Comparison of ENCODE assay signal across 8 mouse cellular contexts in the genomic region with DNA sequence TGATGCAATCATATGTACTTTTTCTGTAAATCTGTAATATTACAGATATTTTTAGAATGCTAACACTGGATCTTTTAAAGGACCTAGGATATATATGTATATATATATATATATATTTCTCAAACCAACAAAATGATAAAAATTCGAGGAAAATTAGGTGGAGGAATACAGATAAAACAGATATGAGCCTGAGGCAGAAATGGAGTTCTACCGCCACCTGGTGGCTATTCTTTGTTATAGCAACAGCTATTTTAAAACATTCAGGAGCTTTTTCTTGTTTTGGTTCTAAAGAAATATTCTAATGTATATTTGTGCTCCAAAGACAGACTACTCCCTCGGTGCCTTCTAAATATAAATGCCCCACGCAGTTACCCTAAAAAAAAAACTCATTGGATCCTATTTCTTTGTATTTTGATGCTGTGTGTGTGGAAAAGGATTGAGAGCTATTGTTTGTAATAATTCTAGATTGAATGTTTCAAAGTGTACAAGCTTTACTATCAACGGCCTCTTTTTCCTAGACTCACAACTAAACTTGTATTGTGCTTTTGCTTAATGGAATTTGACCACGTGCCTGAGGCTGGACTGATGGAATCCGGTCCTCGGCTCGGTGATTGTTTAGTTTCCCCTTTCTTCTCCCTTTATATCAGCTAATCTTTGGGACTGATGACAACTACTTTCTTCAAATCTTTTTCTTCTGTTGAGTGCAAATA. TPM values are rescaled to one million over a fixed set of nuclear protein-coding genes. Genes with fewer than 3 reads are reported as not detected.
DNase-seq lines count a peak whose midpoint lies in the region; ATAC-seq and TF ChIP-seq lines count a peak whose summit lies in the region.

No protein-coding gene starts in this region.

- no peak overlapping the region for H3K9ac ChIP-seq in liver, postnatal 0 days (replicated peaks)
- no peak overlapping the region for H3K9ac ChIP-seq in liver, embryonic 11.5 days (ENCODE audit: low read depth, low read length)

- no peak for ATAC-seq in liver, postnatal 0 days
- ATAC-seq in liver, embryonic 11.5 days (replicated peaks; ENCODE audit: low FRiP score) = no peak
- peak; percentile 74 for ATAC-seq in common myeloid progenitor, adult 5-6 weeks (replicated peaks; ENCODE audit: low read depth, poor library complexity, severe bottlenecking)

- no peaks in the 10 kb centered on the region for H3K27me3 ChIP-seq in liver, postnatal 0 days (ENCODE audit: insufficient read depth, low read length)
- no peaks in the 10 kb centered on the region for H3K27me3 ChIP-seq in liver, embryonic 11.5 days (replicated peaks; ENCODE audit: control insufficient read depth, insufficient read depth, low read length)
- H3K27me3 ChIP-seq in heart, embryonic 10.5 days (ENCODE audit: insufficient read depth, poor library complexity, severe bottlenecking) = no peaks in the 10 kb centered on the region

- peak; percentile 72 for TF ChIP-seq CTCF in liver, postnatal 0 days (IDR thresholded peaks at IDR 0.05; ENCODE audit: low read depth)

- H3K4me3 ChIP-seq in liver, postnatal 0 days (ENCODE audit: low read depth, low read length) = no peak overlapping the region
- no peak overlapping the region for H3K4me3 ChIP-seq in liver, embryonic 11.5 days (ENCODE audit: low read depth, low read length)
- no peak overlapping the region for H3K4me3 ChIP-seq in heart, embryonic 10.5 days

- peak; percentile 47 to 48 for DNase-seq in cerebellum, postnatal 10 days
- no peak for DNase-seq in cerebellum, adult 11 months
- DNase-seq in liver, postnatal 0 days = no peak
- no peak for DNase-seq in liver, embryonic 11.5 days (ENCODE audit: low spot score)
- peak; percentile 44 for DNase-seq in mesoderm, embryonic 11.5 days (ENCODE audit: low read depth, low spot score)
- DNase-seq in frontal cortex, postnatal 14 days (ENCODE audit: low spot score in 2 of 2) = no peak
- DNase-seq in heart, embryonic 10.5 days (ENCODE audit: low spot score) = no peak

- H3K27ac ChIP-seq in liver, postnatal 0 days (ENCODE audit: low read depth) = no peak overlapping the region
- H3K27ac ChIP-seq in liver, embryonic 11.5 days (ENCODE audit: low read depth, low read length) = no peak overlapping the region
- H3K27ac ChIP-seq in heart, embryonic 10.5 days = no peak overlapping the region

- 30% methylated on average over 9 of the region's 9 CpGs for WGBS in liver, postnatal 0 days (ENCODE audit: insufficient replicate concordance)
- WGBS in liver, embryonic 11.5 days = 32% methylated on average over 9 of the region's 9 CpGs
- WGBS in heart, embryonic 10.5 days = 28% methylated on average over 9 of the region's 9 CpGs

- H3K9me3 ChIP-seq in liver, postnatal 0 days (ENCODE audit: low read length) = no peaks in the 10 kb centered on the region
- H3K9me3 ChIP-seq in liver, embryonic 11.5 days (ENCODE audit: control insufficient read depth, low read length) = no peaks in the 10 kb centered on the region
- no peaks in the 10 kb centered on the region for H3K9me3 ChIP-seq in heart, embryonic 10.5 days

- no peaks in the 10 kb centered on the region for H3K36me3 ChIP-seq in liver, postnatal 0 days (replicated peaks; ENCODE audit: insufficient read depth, low read length)
- no peaks in the 10 kb centered on the region for H3K36me3 ChIP-seq in liver, embryonic 11.5 days (ENCODE audit: control insufficient read depth, insufficient read depth, low read length)
- no peaks in the 10 kb centered on the region for H3K36me3 ChIP-seq in heart, embryonic 10.5 days

- H3K4me1 ChIP-seq in liver, postnatal 0 days (ENCODE audit: insufficient read depth) = no peaks in the 10 kb centered on the region
- no peaks in the 10 kb centered on the region for H3K4me1 ChIP-seq in liver, embryonic 11.5 days (replicated peaks; ENCODE audit: control insufficient read depth, insufficient read depth, low read length)
- 0 out of 2 replicates have a peak, but pooled peaks cover under 1% of the 10 kb centered on the region for H3K4me1 ChIP-seq in heart, embryonic 10.5 days

- no peak for TF ChIP-seq EP300 in liver, postnatal 0 days (IDR thresholded peaks at IDR 0.05; ENCODE audit: low read depth)

- no peak overlapping the region for H3K4me2 ChIP-seq in liver, postnatal 0 days (ENCODE audit: low read depth, low read length)
- H3K4me2 ChIP-seq in liver, embryonic 11.5 days = no peak overlapping the region

RNA-seq across cellular contexts. Expression of a gene that starts 44.8 kb away (rescaled TPM):
- not detected in 2 replicates for polyA plus RNA-seq in liver, postnatal 0 days (2015; fragmentation: Nextera tagmentation; extraction: Ambion mirVana)
- not detected in 2 replicates for polyA plus RNA-seq in liver, embryonic 11.5 days (2014; fragmentation: Nextera tagmentation; extraction: Ambion mirVana)
- total RNA-seq in common myeloid progenitor, adult 5-6 weeks (2017) = not detected in 2 replicates
- polyA plus RNA-seq in heart, embryonic 10.5 days (2016; fragmentation: Nextera tagmentation; extraction: Ambion mirVana) = not detected in 2 replicates

Comparison
In these comparisons a context has a peak if more than half of its experiments do, and no peak if none do; other contexts are left out.
1. DNase-seq: peak in cerebellum, postnatal 10 days (2 of 2) and mesoderm, embryonic 11.5 days (single experiment); none in cerebellum, adult 11 months (single experiment), liver, postnatal 0 days (single experiment), liver, embryonic 11.5 days (single experiment), frontal cortex, postnatal 14 days (0 of 2) and heart, embryonic 10.5 days (single experiment).